Mouse (Mus musculus) embryonic facial prominence, embryonic 12.5 days (tissue): ENCODE data around the gene Rbms3. TPM values are rescaled to one million over a fixed set of nuclear protein-coding genes. Genes with fewer than 3 reads are reported as not detected.

ENCODE experiments used
- ATAC-seq: fragments of 200-750 bp; cut with Nextera tagmentation; 2 replicates; pipeline ENCODE4 v1.8.0; 2017; ENCODE audit not compliant: insufficient number of reproducible peaks, insufficient read depth, low FRiP score, low TSS enrichment
- H3K27ac ChIP-seq: fragments of 300-500 bp; sonication (generic); 2 replicates; pipeline ENCODE4 v1.5.1; 2016; ENCODE audit warnings: mild to moderate bottlenecking
- H3K27me3 ChIP-seq: fragments of 300-500 bp; sonication (generic); 2 replicates; pipeline ENCODE4 v1.6.1; 2016; ENCODE audit warnings: mild to moderate bottlenecking, moderate library complexity
- H3K36me3 ChIP-seq: fragments of 300-500 bp; sonication (generic); 2 replicates; pipeline ENCODE4 v1.6.1; 2016; ENCODE audit warnings: mild to moderate bottlenecking
- H3K4me1 ChIP-seq: fragments of 300-500 bp; sonication (generic); 2 replicates; pipeline ENCODE4 v1.6.1; 2016
- H3K4me2 ChIP-seq: fragments of 300-500 bp; sonication (generic); replicated peaks from 2 replicates; pipeline ENCODE4 v1.6.1; 2016; ENCODE audit warnings: mild to moderate bottlenecking, moderate library complexity
- H3K4me3 ChIP-seq: fragments of 300-500 bp; sonication (generic); 2 replicates; pipeline ENCODE4 v1.5.1; 2016; ENCODE audit warnings: mild to moderate bottlenecking
- H3K9ac ChIP-seq: fragments of 300-500 bp; sonication (generic); 2 replicates; pipeline ENCODE4 v1.6.1; 2016; ENCODE audit warnings: mild to moderate bottlenecking, moderate library complexity
- H3K9me3 ChIP-seq: fragments of 300-500 bp; sonication (generic); 2 replicates; pipeline ENCODE4 v1.6.1; 2016; ENCODE audit warnings: mild to moderate bottlenecking, moderate library complexity
- WGBS: fragments of 180-500 bp; shearing (Covaris S2); methylation state at CpG from one replicate; pipeline ENCODE4 v1.1.7; 2016; 5-methylcytosine and 5-hydroxymethylcytosine counted together
- polyA plus RNA-seq: library from polyadenylated mRNA; unstranded; fragments of >200 nt; fragmentation: Nextera tagmentation; extraction: Ambion mirVana; gene quantifications from 2 replicates; pipeline ENCODE4 v1.2.1, GENCODE M21; 2016

The Rbms3 gene
- polyA plus RNA-seq, 1 experiment from 2014 or later: 94.1 TPM

DNA sequence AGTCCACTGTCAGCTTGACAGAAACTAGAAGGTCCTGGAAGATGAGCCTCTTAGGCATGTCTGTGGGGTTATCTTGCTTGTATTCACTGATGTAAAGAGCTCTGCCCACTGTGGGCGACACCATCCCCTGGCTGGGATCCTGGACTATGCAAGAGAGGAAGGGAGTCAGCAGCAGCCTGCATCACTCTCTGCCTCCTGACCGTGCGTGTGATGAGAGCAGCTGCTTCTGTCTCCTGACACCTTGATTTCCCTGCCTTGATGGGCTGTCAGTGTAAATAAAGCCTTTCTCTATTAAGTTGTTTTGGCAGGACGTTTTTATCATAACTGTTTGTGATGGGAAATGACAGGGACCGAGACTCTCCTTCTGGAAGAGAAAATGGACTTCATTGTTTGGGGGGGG is 758.1 kb downstream of the Rbms3 start:
- Histone ChIP-seq H3K36me3 (no peaks in the 10 kb centered on the region), H3K4me3 (no peak overlapping the region), H3K4me1 (peaks cover 21% of the 10 kb centered on the region), H3K27ac (no peak overlapping the region), H3K27me3 (no peaks in the 10 kb centered on the region), H3K9ac (no peak overlapping the region), H3K4me2 (no peak overlapping the region), H3K9me3 (no peaks in the 10 kb centered on the region)
- ATAC-seq: no peak
- 88% methylated on average over 5 of the region's 5 CpGs for WGBS

- no peak overlapping the region for H3K27ac ChIP-seq
- no peaks in the 10 kb centered on the region for H3K9me3 ChIP-seq
- no peak overlapping the region for H3K4me2 ChIP-seq
- no peaks in the 10 kb centered on the region for H3K27me3 ChIP-seq
- WGBS: 88% methylated on average over 7 of the region's 7 CpGs
- no peak overlapping the region for H3K9ac ChIP-seq
- H3K4me3 ChIP-seq: no peak overlapping the region
- ATAC-seq: no peak
- H3K4me1 ChIP-seq: no peaks in the 10 kb centered on the region
- H3K36me3 ChIP-seq: no peaks in the 10 kb centered on the region
Measured at GRCm38 (mm10) chr9:116866060-116866459, 763.7 kb downstream of the Rbms3 start.

DNA sequence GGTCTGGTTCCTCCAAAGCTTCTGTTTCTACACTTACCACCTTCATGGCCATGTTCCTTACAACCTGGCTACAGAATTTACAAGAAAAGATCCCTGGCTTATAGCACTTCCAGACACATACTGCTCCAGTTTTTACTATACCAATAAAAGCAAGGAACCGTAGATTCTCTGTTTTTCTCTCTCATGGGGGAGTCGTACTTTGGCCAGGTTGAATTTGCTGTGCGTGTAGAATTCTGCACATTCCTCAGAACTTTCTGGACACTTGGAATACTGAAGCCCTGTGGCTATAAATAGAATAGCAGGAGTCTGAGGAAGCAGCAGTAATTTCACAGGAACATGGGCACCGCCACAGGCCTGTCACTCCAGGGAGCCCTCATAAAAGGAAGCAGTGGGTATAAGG is 766.1 kb downstream of the Rbms3 start:
- Histone ChIP-seq H3K9ac (no peak overlapping the region), H3K27me3 (no peaks in the 10 kb centered on the region), H3K4me2 (no peak overlapping the region), H3K4me1 (no peaks in the 10 kb centered on the region), H3K36me3 (no peaks in the 10 kb centered on the region), H3K27ac (no peak overlapping the region), H3K9me3 (no peaks in the 10 kb centered on the region), H3K4me3 (no peak overlapping the region)
- ATAC-seq: no peak
- 59% methylated on average over 4 of the region's 4 CpGs for WGBS

- H3K9me3 ChIP-seq: no peaks in the 10 kb centered on the region
- H3K4me3 ChIP-seq: no peak overlapping the region
- H3K36me3 ChIP-seq: no peaks in the 10 kb centered on the region
- H3K9ac ChIP-seq: no peak overlapping the region
- H3K27me3 ChIP-seq: no peaks in the 10 kb centered on the region
- ATAC-seq: no peak
- H3K4me1 ChIP-seq: no peaks in the 10 kb centered on the region
- no peak overlapping the region for H3K27ac ChIP-seq
- H3K4me2 ChIP-seq: no peak overlapping the region
- 92% methylated on average over 3 of the region's 3 CpGs for WGBS
Measured at GRCm38 (mm10) chr9:116862341-116862740, 767.4 kb downstream of the Rbms3 start.

GRCm38 (mm10) chr9:116857861-116858595 is 771.7 kb downstream of the Rbms3 start:
- Histone ChIP-seq H3K4me1 (no peaks in the 10 kb centered on the region), H3K4me2 (no peak overlapping the region), H3K9ac (no peak overlapping the region), H3K27ac (no peak overlapping the region), H3K27me3 (no peaks in the 10 kb centered on the region), H3K9me3 (no peaks in the 10 kb centered on the region), H3K36me3 (no peaks in the 10 kb centered on the region), H3K4me3 (no peak overlapping the region)
- no peak for ATAC-seq
- WGBS: 85% methylated on average over 6 of the region's 6 CpGs

GRCm38 (mm10) chr9:116857151-116857550 is 772.6 kb downstream of the Rbms3 start:
- Histone ChIP-seq H3K9ac (no peak overlapping the region), H3K4me2 (no peak overlapping the region), H3K9me3 (no peaks in the 10 kb centered on the region), H3K4me1 (no peaks in the 10 kb centered on the region), H3K36me3 (no peaks in the 10 kb centered on the region), H3K27me3 (no peaks in the 10 kb centered on the region), H3K27ac (no peak overlapping the region), H3K4me3 (no peak overlapping the region)
- 55% methylated on average over 3 of the region's 3 CpGs for WGBS
- no peak for ATAC-seq

GRCm38 (mm10) chr9:116855744-116856143 is 774.0 kb downstream of the Rbms3 start:
- no peaks in the 10 kb centered on the region for H3K4me1 ChIP-seq
- no peak overlapping the region for H3K4me3 ChIP-seq
- H3K9me3 ChIP-seq: no peaks in the 10 kb centered on the region
- WGBS: 58% methylated on average over 3 of the region's 3 CpGs
- H3K4me2 ChIP-seq: no peak overlapping the region
- no peaks in the 10 kb centered on the region for H3K27me3 ChIP-seq
- no peak for ATAC-seq
- no peaks in the 10 kb centered on the region for H3K36me3 ChIP-seq
- H3K9ac ChIP-seq: no peak overlapping the region
- no peak overlapping the region for H3K27ac ChIP-seq

DNA sequence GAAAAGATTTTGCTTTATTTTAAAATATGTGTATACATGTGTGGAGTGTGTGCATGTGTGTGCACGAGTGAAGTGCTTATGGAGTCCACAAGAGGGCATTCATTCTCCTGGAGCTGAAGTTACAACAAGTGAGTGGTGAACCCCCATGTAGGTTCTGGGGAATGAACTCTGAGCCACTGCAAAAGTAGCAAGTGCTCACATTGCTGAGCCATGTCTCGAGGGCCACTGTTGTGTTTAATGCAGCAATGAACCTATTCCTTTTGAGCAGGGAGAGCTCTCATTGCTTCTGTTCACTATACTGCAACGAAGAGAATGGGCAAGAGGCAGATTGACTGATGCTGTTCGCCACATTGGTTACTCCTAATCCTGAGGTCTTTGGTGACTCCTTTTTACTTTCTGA is 780.8 kb downstream of the Rbms3 start:
- no peak overlapping the region for H3K4me3 ChIP-seq
- H3K27me3 ChIP-seq: no peaks in the 10 kb centered on the region
- no peaks in the 10 kb centered on the region for H3K36me3 ChIP-seq
- ATAC-seq: no peak
- 94% methylated on average over 4 of the region's 4 CpGs for WGBS
- no peak overlapping the region for H3K27ac ChIP-seq
- no peak overlapping the region for H3K4me2 ChIP-seq
- no peaks in the 10 kb centered on the region; the same call in 1 of the 2 replicates for H3K9me3 ChIP-seq
- H3K4me1 ChIP-seq: no peaks in the 10 kb centered on the region
- H3K9ac ChIP-seq: no peak overlapping the region

GRCm38 (mm10) chr9:116848166-116848565 is 781.5 kb downstream of the Rbms3 start:
- 77% methylated on average over 10 of the region's 10 CpGs for WGBS
- no peaks in the 10 kb centered on the region for H3K27me3 ChIP-seq
- no peaks in the 10 kb centered on the region for H3K4me1 ChIP-seq
- no peak overlapping the region for H3K27ac ChIP-seq
- H3K4me2 ChIP-seq: no peak overlapping the region
- no peak overlapping the region for H3K4me3 ChIP-seq
- no peak for ATAC-seq
- no peaks in the 10 kb centered on the region; the same call in 1 of the 2 replicates for H3K9me3 ChIP-seq
- no peaks in the 10 kb centered on the region for H3K36me3 ChIP-seq
- no peak overlapping the region for H3K9ac ChIP-seq

DNA sequence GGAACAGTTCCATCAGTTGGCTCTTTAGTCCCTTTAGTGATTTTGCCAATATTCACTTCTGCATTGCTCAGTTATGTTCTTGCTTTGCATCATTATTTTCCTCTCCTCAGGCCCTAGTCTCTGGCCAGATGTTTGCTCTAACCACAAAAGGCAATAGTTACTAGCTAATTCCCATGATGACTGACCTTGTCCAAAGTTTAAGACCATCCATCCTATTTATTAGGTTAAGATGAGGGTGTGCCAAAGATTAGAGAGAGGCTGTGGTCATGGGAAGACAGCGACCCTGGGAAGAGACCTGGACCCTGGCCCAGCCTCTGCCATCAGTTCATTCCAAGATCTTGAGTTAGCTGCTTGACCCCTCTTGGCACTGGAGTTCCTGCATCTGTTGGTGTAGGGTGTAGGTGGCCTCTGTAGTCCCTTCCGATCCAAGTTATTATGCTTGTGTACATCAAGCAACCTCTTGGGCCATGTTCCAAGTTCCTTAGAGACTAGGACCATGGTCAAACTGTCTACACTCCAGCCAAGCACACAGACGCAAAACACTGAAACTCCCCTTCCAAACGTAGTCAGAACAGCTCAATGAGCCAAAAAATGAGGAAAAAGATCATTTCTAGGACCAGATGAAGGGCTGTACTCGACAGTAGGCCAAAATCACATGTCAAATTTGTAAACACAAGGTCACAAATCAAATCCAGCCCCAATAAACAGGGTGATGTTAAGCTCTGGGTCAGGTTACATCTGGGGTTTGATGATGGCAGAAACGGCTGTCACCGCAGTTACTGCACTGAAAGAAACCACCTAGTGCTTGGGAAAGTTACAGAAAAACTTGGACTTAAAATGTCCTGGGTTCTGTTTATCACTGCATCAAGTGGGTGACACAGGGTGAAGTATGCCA is 782.2 kb downstream of the Rbms3 start:
- WGBS: 57% methylated on average over 7 of the region's 7 CpGs
- Histone ChIP-seq H3K4me1 (no peaks in the 10 kb centered on the region), H3K27ac (no peak overlapping the region), H3K27me3 (no peaks in the 10 kb centered on the region), H3K4me2 (no peak overlapping the region), H3K9ac (no peak overlapping the region), H3K9me3 (no peaks in the 10 kb centered on the region; the same call in 1 of the 2 replicates), H3K4me3 (no peak overlapping the region), H3K36me3 (no peaks in the 10 kb centered on the region)
- no peak for ATAC-seq

DNA sequence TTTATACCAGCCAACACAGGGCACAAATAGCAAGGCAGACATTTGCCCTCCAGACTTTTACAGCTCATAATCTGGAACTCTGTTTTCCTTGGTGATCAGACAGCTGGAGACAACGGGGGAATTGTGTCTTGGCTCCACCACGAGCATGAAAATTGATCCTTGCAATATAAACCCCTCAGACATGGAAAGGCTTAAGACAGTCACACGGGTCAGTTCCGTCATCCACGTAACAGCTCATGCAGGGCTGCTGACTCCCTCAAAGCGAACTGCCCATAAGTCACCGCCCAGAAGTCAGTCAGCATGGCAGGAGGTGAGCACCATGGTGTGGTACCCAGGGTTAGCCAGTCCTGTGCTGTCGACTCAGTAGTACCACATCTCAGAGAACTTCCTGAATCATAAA is 794.8 kb downstream of the Rbms3 start:
- Histone ChIP-seq H3K27ac (0 out of 2 replicates have a peak overlapping the region, but pooled peaks have one; percentile 6), H3K27me3 (no peaks in the 10 kb centered on the region), H3K4me2 (no peak overlapping the region), H3K9ac (no peak overlapping the region), H3K36me3 (no peaks in the 10 kb centered on the region), H3K9me3 (no peaks in the 10 kb centered on the region), H3K4me3 (no peak overlapping the region), H3K4me1 (peaks cover 13% of the 10 kb centered on the region)
- WGBS: 23% methylated on average over 8 of the region's 8 CpGs
- ATAC-seq: peak; percentile 64; the same call in 1 of the 2 replicates

DNA sequence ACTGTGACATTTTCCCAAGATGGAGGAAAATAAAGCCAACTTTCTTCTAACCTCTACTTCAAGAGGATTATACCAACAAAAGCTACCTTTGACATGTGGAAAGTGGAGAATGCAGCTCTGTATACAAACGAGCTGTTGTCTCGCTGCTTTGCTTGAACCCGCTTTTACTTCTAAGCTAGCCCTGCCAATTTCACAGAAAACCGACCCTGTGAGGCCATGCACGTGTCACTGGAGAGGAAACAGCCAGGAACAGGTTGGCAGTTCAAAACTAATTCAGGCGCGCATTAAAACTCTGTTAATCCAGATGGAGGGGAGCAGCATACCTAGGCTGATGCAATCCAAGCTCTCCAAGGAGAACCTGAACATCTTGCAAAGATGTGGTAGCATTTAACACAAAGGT is 796.0 kb downstream of the Rbms3 start:
- 40% methylated on average over 7 of the region's 7 CpGs for WGBS
- ATAC-seq: no peak
- no peak overlapping the region for H3K9ac ChIP-seq

More for the DNA sequence above, 796.0 kb downstream of the Rbms3 start:
- no peak overlapping the region for H3K4me2 ChIP-seq
- no peaks in the 10 kb centered on the region for H3K36me3 ChIP-seq
- no peaks in the 10 kb centered on the region for H3K27me3 ChIP-seq
- H3K9me3 ChIP-seq: no peaks in the 10 kb centered on the region
- no peak overlapping the region for H3K4me3 ChIP-seq
- H3K4me1 ChIP-seq: peaks cover 13% of the 10 kb centered on the region
- no peak overlapping the region; the same call in 1 of the 2 replicates for H3K27ac ChIP-seq
